Mouse (Mus musculus): Measurements from ENCODE around the gene Tpi1. TPM values are rescaled to one million over a fixed set of nuclear protein-coding genes. Genes with fewer than 3 reads are reported as not detected.
"Not testable (repeated sequence)": the region's sequence is repeated elsewhere in the genome, so short reads cannot be mapped to it uniquely, and the experiment has no call there.

The Tpi1 gene
- polyA plus RNA-seq, 1 experiment from 2014 or later: 740 TPM

GRCm38 (mm10) chr6:124807366-124807765 is 6.7 kb downstream of the Tpi1 start:
- no peak for ATAC-seq (ENCODE audit: insufficient number of reproducible peaks, insufficient read depth, low FRiP score, low TSS enrichment, low read depth)
- Histone ChIP-seq H3K9ac (replicated peaks) (no peak overlapping the region), H3K4me1 (replicated peaks) (peaks cover 50% of the 10 kb centered on the region), H3K9me3 (no peaks in the 10 kb centered on the region; the same call in 1 of the 2 replicates), H3K27me3 (no peaks in the 10 kb centered on the region), H3K36me3 (peaks cover 24% of the 10 kb centered on the region), H3K4me3 (replicated peaks) (no peak overlapping the region), H3K27ac (no peak overlapping the region), H3K4me2 (no peak overlapping the region)
- 82% methylated on average over 4 of the region's 4 CpGs for WGBS

- Histone ChIP-seq H3K36me3 (peaks cover 16% of the 10 kb centered on the region), H3K27me3 (no peaks in the 10 kb centered on the region), H3K9ac (replicated peaks) (no peak overlapping the region; the same call in 1 of the 2 replicates), H3K9me3 (no peaks in the 10 kb centered on the region; the same call in 1 of the 2 replicates), H3K4me2 (peak overlapping the region; percentile 62), H3K4me1 (replicated peaks) (peaks cover 44% of the 10 kb centered on the region), H3K4me3 (replicated peaks) (peak overlapping the region; percentile 39; the same call in 1 of the 2 replicates), H3K27ac (peak overlapping the region; percentile 87)
- no peak for ATAC-seq (ENCODE audit: insufficient number of reproducible peaks, insufficient read depth, low FRiP score, low TSS enrichment, low read depth)
- WGBS: 72% methylated on average over 7 of the region's 7 CpGs
These were observed 7.5 kb downstream of the Tpi1 start for GRCm38 (mm10) chr6:124806446-124807140.

GRCm38 (mm10) chr6:124805341-124806321 is 8.5 kb downstream of the Tpi1 start:
- Histone ChIP-seq H3K27ac (peak overlapping the region; percentile 87), H3K4me2 (peak overlapping the region; percentile 62), H3K9me3 (no peaks in the 10 kb centered on the region; the same call in 1 of the 2 replicates), H3K4me3 (replicated peaks) (peak overlapping the region; percentile 39), H3K27me3 (no peaks in the 10 kb centered on the region), H3K36me3 (peaks cover 7% of the 10 kb centered on the region), H3K4me1 (replicated peaks) (peaks cover 44% of the 10 kb centered on the region), H3K9ac (replicated peaks) (peak overlapping the region; percentile 14)
- 1% methylated on average over 34 of the region's 34 CpGs for WGBS
- peak; percentile 60 for ATAC-seq (ENCODE audit: insufficient number of reproducible peaks, insufficient read depth, low FRiP score, low TSS enrichment, low read depth)

GRCm38 (mm10) chr6:124804341-124804740 is 9.8 kb downstream of the Tpi1 start:
- no peak overlapping the region for H3K4me3 ChIP-seq (replicated peaks)
- no peak overlapping the region for H3K27ac ChIP-seq
- no peak overlapping the region for H3K9ac ChIP-seq (replicated peaks)
- H3K9me3 ChIP-seq: no peaks in the 10 kb centered on the region; the same call in 1 of the 2 replicates
- no peak for ATAC-seq (ENCODE audit: insufficient number of reproducible peaks, insufficient read depth, low FRiP score, low TSS enrichment, low read depth)
- 92% methylated on average over 3 of the region's 3 CpGs for WGBS
- no peaks in the 10 kb centered on the region for H3K27me3 ChIP-seq
- H3K36me3 ChIP-seq: no peaks in the 10 kb centered on the region
- H3K4me1 ChIP-seq (replicated peaks): peaks cover 31% of the 10 kb centered on the region
- H3K4me2 ChIP-seq: no peak overlapping the region

GRCm38 (mm10) chr6:124803691-124804090 is 10.4 kb downstream of the Tpi1 start:
- H3K9me3 ChIP-seq; ATAC-seq (ENCODE audit: insufficient number of reproducible peaks, insufficient read depth, low FRiP score, low TSS enrichment, low read depth); H3K4me3 ChIP-seq (replicated peaks); H3K4me2 ChIP-seq; H3K27ac ChIP-seq; H3K27me3 ChIP-seq; H3K36me3 ChIP-seq; H3K9ac ChIP-seq (replicated peaks): not testable (repeated sequence)
- 92% methylated on average over 4 of the region's 4 CpGs for WGBS
- H3K4me1 ChIP-seq (replicated peaks): peaks cover 26% of the 10 kb centered on the region

GRCm38 (mm10) chr6:124803061-124803460 is 11.0 kb downstream of the Tpi1 start:
- no peak overlapping the region for H3K9ac ChIP-seq (replicated peaks)
- no peak overlapping the region for H3K4me2 ChIP-seq
- no peaks in the 10 kb centered on the region for H3K36me3 ChIP-seq
- no peak overlapping the region for H3K4me3 ChIP-seq (replicated peaks)
- no peak overlapping the region for H3K27ac ChIP-seq
- no peaks in the 10 kb centered on the region for H3K27me3 ChIP-seq
- 81% methylated on average over 3 of the region's 3 CpGs for WGBS
- no peaks in the 10 kb centered on the region; the same call in 1 of the 2 replicates for H3K9me3 ChIP-seq
- H3K4me1 ChIP-seq (replicated peaks): peaks cover 20% of the 10 kb centered on the region
- ATAC-seq (ENCODE audit: insufficient number of reproducible peaks, insufficient read depth, low FRiP score, low TSS enrichment, low read depth): no peak

GRCm38 (mm10) chr6:124802400-124802799 is 11.7 kb downstream of the Tpi1 start:
- H3K4me2 ChIP-seq: peak overlapping the region; percentile 34
- WGBS: 18% methylated on average over 6 of the region's 9 CpGs
- H3K27me3 ChIP-seq; H3K9me3 ChIP-seq; H3K27ac ChIP-seq; H3K36me3 ChIP-seq; H3K9ac ChIP-seq (replicated peaks); H3K4me3 ChIP-seq (replicated peaks); ATAC-seq (ENCODE audit: insufficient number of reproducible peaks, insufficient read depth, low FRiP score, low TSS enrichment, low read depth): not testable (repeated sequence)
- peaks cover 13% of the 10 kb centered on the region for H3K4me1 ChIP-seq (replicated peaks)

- Histone ChIP-seq H3K36me3 (no peaks in the 10 kb centered on the region), H3K9me3 (no peaks in the 10 kb centered on the region), H3K27me3 (no peaks in the 10 kb centered on the region), H3K9ac (replicated peaks) (no peak overlapping the region), H3K4me3 (replicated peaks) (no peak overlapping the region), H3K4me1 (replicated peaks) (no peaks in the 10 kb centered on the region), H3K27ac (no peak overlapping the region), H3K4me2 (no peak overlapping the region)
- no peak for ATAC-seq (ENCODE audit: insufficient number of reproducible peaks, insufficient read depth, low FRiP score, low TSS enrichment, low read depth)
- WGBS: 89% methylated on average over 2 of the region's 2 CpGs
These were observed 17.9 kb downstream of the Tpi1 start for GRCm38 (mm10) chr6:124796200-124796599.

- 81% methylated on average over 4 of the region's 4 CpGs for WGBS
- no peak for ATAC-seq (ENCODE audit: insufficient number of reproducible peaks, insufficient read depth, low FRiP score, low TSS enrichment, low read depth)
- Histone ChIP-seq H3K4me2 (no peak overlapping the region), H3K4me1 (replicated peaks) (no peaks in the 10 kb centered on the region), H3K27me3 (no peaks in the 10 kb centered on the region), H3K9ac (replicated peaks) (no peak overlapping the region), H3K36me3 (no peaks in the 10 kb centered on the region), H3K9me3 (no peaks in the 10 kb centered on the region), H3K4me3 (replicated peaks) (no peak overlapping the region), H3K27ac (no peak overlapping the region)
These were observed 18.3 kb downstream of the Tpi1 start for GRCm38 (mm10) chr6:124795781-124796180.

- 88% methylated on average over 3 of the region's 3 CpGs for WGBS
- Histone ChIP-seq H3K9me3 (no peaks in the 10 kb centered on the region), H3K4me3 (replicated peaks) (no peak overlapping the region)
These were observed 22.2 kb downstream of the Tpi1 start for GRCm38 (mm10) chr6:124791911-124792310.

GRCm38 (mm10) chr6:124790121-124790520 is 24.0 kb downstream of the Tpi1 start:
- Histone ChIP-seq H3K4me2 (no peak overlapping the region), H3K9ac (replicated peaks) (no peak overlapping the region), H3K4me1 (replicated peaks) (no peaks in the 10 kb centered on the region), H3K27ac (no peak overlapping the region), H3K9me3 (no peaks in the 10 kb centered on the region), H3K27me3 (no peaks in the 10 kb centered on the region), H3K36me3 (no peaks in the 10 kb centered on the region), H3K4me3 (replicated peaks) (no peak overlapping the region)
- 68% methylated on average over 4 of the region's 4 CpGs for WGBS
- ATAC-seq (ENCODE audit: insufficient number of reproducible peaks, insufficient read depth, low FRiP score, low TSS enrichment, low read depth): no peak

More at GRCm38 (mm10) chr6:124791911-124792310, 22.2 kb downstream of the Tpi1 start:
- ATAC-seq (ENCODE audit: insufficient number of reproducible peaks, insufficient read depth, low FRiP score, low TSS enrichment, low read depth): no peak
- no peaks in the 10 kb centered on the region for H3K27me3 ChIP-seq
- no peaks in the 10 kb centered on the region for H3K36me3 ChIP-seq
- no peak overlapping the region for H3K4me2 ChIP-seq
- H3K27ac ChIP-seq: no peak overlapping the region
- H3K9ac ChIP-seq (replicated peaks): no peak overlapping the region
- H3K4me1 ChIP-seq (replicated peaks): no peaks in the 10 kb centered on the region

Measured in limb, embryonic 12.5 days (tissue).